Mouse (Mus musculus) olfactory bulb, adult 2 months (tissue): ENCODE results near the gene Pomgnt2.
"Not testable (repeated sequence)": the region's sequence is repeated elsewhere in the genome, so short reads cannot be mapped to it uniquely, and the experiment has no call there.

Experiments used
- CTCF ChIP-seq: fragments of 200-500 bp; IDR thresholded peaks from 2 replicates; pipeline ENCODE4 v1.5.1; 2012; ENCODE audit warnings: low read depth, mild to moderate bottlenecking, low read length, moderate library complexity; ENCODE audit not compliant: insufficient read depth
- POLR2A ChIP-seq: fragments of 200-500 bp; IDR thresholded peaks from 2 replicates; pipeline ENCODE4 v1.6.1; 2012; ENCODE audit warnings: mild to moderate bottlenecking, low read depth, low read length, moderate library complexity; ENCODE audit not compliant: insufficient read depth

GRCm38 (mm10) chr9:122021171-122021570 is 24.3 kb upstream of the Pomgnt2 start:
- TF ChIP-seq CTCF, POLR2A: not testable (repeated sequence)
